Mouse (Mus musculus) hematopoietic stem cell, adult 5-6 weeks (primary cell): Measurements from ENCODE around the gene Stard5. TPM values are rescaled to one million over a fixed set of nuclear protein-coding genes. Genes with fewer than 3 reads are reported as not detected.

Source experiments
- ATAC-seq, 2 experiments: fragments of 125-278 bp in 1 of 2; replicated peaks in 1 of 2; 2 replicates each; pipeline ENCODE4 v1.8.0; 2016 to 2017; ENCODE audit warnings: inconsistent platforms in 2 of 2, mild to moderate bottlenecking in 2 of 2, moderate number of reproducible peaks in 2 of 2, low read depth in 1 of 2, moderate TSS enrichment in 1 of 2; ENCODE audit not compliant: low FRiP score in 2 of 2, poor library complexity in 2 of 2, severe bottlenecking in 2 of 2, insufficient read depth in 1 of 2, low TSS enrichment in 1 of 2
- total RNA-seq: library from RNA; stranded (forward); fragments of 172-1452, 232-1000 nt; gene quantifications from 2 replicates; pipeline ENCODE4 v1.2.3, GENCODE M21; 2017

Gene Stard5
- total RNA-seq, 1 experiment from 2014 or later = 18.1 TPM

GRCm38 (mm10) chr7:83626557-83627257 lies 5.1 kb upstream of the Stard5 start:
- no peak for ATAC-seq

- no peak for ATAC-seq
Measured at GRCm38 (mm10) chr7:83627369-83627768, 4.4 kb upstream of the Stard5 start.

DNA sequence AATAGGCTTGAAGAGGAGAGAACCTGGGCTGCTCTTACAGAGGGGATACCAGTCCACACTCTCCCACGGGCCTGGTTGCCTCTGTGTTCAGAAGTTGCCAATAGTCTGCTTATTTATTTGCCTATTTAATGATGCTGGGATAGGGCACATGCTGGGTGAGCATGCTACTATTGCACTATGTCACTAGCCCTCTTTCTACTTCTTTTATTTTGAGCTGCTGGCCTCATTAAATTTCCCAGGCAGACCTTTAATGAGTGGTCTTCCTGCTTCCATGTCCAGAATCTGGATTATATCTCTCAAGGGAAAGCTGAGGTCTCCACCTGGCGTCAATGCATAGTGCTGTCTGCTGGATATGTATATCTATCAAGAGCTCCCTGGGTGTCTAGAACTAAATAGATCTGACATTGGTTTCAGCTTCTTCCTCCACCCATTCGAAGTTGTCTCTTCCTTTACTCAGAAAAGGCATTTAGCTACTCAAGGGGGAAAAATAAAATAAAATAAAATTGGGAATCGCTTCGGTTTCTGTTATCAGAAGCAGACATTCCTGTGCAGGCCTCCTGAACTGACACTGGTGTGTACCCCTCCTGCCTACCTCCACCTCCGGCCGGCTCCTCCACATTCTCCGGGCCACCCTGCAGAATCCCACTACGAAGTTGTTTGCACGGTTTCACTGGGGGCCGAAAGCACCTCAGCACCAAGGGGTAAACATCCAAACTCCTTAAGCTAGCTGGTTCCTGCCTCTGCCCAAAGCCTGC lies 509 bp upstream of the Stard5 start:
- ATAC-seq = no peak

- no peak for ATAC-seq
Measured at GRCm38 (mm10) chr7:83632682-83633120, 942 bp downstream of the Stard5 start.

DNA sequence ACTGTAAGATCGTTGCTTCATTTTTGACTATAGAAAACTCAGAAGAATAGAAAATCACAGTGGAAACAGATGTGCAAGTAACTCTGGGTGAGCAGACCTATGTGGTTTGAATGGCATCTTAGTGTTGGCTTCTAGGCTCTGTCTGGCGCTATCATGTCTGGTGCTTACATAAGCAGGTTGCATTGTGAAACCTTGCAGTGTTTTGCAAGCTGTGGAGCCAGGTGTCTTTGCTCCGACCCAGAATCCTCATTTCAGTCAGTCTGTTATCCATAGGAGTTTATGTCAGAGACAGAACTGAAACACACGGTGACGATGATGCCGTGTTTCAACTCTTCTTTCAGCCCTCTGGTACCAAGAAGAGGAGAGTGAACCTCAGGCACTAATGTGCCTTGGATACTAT lies 2.1 kb downstream of the Stard5 start:
- no peak for ATAC-seq

DNA sequence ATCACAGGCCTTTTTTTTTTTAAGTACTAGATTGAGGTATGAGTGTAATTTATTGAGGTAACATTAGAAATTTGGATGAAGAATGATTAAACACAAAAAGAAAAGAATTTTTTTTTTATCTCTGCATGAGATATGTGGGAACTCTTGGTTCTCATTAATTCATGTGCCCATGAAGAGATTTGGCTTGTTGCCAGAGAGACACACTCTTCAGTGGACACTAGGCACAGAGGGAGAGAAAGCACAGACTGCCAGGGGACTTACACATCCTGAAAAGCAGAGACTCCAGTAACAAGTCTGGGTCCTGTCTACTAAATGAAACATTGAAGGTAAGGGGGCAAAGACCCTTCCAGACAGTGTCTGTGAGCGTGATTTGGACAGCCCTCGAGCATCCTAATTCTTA lies 4.0 kb downstream of the Stard5 start:
- ATAC-seq = no peak

- ATAC-seq = no peak
Measured at GRCm38 (mm10) chr7:83636425-83636824, 4.7 kb downstream of the Stard5 start.

DNA sequence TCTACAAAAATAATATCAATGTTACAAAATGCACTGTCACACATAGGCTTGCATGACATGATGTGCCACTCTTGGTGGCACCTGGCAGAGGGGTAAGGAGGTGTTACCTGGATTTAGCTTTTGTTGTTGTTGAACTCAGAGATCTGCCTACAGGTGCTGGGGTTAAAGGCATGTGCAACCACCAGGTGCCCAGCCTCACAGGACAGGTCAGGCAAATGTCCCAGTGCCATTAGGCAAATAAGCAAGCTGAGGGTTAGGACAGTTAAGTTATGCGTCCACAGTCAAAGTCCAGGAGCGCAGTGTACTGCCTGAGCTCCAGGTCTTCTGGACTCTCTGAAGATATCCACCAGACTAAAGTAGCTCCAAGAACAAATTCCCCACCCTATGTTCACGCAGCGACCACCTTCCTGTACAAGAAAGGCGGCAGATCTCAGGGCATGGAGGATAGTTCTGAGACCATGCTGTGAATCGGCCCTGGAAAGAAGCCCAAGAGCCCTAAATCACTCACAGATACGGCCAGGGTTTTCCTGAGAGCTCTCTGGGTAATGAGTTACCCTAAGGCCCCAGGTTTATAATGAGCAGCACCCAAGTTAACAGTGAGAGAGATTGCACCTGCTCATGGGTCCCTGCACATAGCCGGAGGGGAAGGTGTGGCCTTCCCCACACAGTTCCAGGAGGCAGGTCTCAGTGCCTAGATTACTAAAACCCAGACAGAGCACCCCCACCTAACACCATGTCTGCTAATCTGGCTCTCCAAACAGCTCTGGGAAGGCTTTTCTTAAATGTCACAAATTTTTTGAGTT lies 6.2 kb downstream of the Stard5 start:
- ATAC-seq = no peak

GRCm38 (mm10) chr7:83639084-83639483 lies 7.3 kb downstream of the Stard5 start:
- peak; percentile 71 to 84 for ATAC-seq

GRCm38 (mm10) chr7:83640581-83640980 lies 8.8 kb downstream of the Stard5 start:
- ATAC-seq = no peak

GRCm38 (mm10) chr7:83641163-83641562 lies 9.4 kb downstream of the Stard5 start:
- no peak for ATAC-seq

GRCm38 (mm10) chr7:83643581-83643980 lies 11.8 kb downstream of the Stard5 start:
- ATAC-seq = no peak

GRCm38 (mm10) chr7:83644761-83645160 lies 13.0 kb downstream of the Stard5 start:
- no peak for ATAC-seq

- ATAC-seq = peak; percentile 76 to 80
Measured at GRCm38 (mm10) chr7:83645476-83645875, 13.7 kb downstream of the Stard5 start.

- ATAC-seq = no peak
Measured at GRCm38 (mm10) chr7:83648807-83649206, 17.0 kb downstream of the Stard5 start.

- peak; percentile 19 to 37; a peak in 2 of 4 replicates for ATAC-seq
Measured at GRCm38 (mm10) chr7:83650638-83651037, 18.9 kb downstream of the Stard5 start.

DNA sequence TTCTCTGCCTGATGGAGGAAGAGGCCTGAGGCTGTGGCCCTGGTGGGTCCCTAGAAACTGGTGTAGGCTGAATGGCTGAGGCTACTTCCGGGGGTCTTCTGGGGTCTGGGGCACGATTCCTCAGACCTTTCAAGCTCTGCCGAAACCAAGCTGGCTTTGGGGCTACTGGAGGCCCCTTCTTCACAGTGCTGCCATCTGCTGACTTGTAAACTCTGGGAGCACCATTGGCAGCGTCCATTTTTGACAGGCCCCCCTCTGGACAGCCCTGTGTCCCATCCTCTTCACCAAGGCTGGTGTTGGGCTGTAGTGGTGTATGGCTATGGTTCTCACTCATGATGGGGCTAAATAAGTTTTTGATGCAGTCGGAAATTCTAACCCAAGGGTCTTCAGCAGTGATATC lies 20.7 kb downstream of the Stard5 start:
- no peak for ATAC-seq

- ATAC-seq = no peak
Measured at GRCm38 (mm10) chr7:83653605-83654051, 21.9 kb downstream of the Stard5 start.
